Mouse (Mus musculus) urinary bladder, postnatal 14 days (tissue): ENCODE data around the gene Clmn.

Source experiments
- DNase-seq: peaks from one replicate; pipeline ENCODE4 v3.0.0; 2021; ENCODE audit warnings: low spot score

Gene Clmn

GRCm38 (mm10) chr12:104864439-104865165, at the start of gene Clmn:
Clmn (minus strand) TSS chr12:104865076.
- peak; percentile 33 for DNase-seq

- DNase-seq = no peak
Observed at GRCm38 (mm10) chr12:104912990-104913389, 48.1 kb upstream of the Clmn start.

GRCm38 (mm10) chr12:104912281-104912933, 47.5 kb upstream of the Clmn start:
- no peak for DNase-seq

DNA sequence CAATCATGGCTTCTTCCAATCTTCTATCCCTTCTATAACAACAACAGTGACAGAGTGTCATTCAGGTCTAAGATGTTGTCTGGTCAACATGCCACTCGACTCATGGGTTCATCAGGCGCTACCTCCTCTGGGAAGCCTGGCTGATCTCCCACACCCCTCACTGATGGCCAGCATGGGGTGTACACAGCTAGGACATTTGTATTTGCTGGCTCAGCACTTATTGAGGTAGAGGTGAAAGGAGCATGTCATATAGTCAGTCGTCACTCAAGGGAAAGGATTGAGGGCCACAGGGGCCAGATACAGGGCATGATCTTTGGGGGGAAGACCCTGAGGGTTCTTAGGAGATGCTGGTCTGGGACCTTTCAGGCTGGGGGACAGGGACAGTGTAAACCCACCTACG, 44.9 kb upstream of the Clmn start:
- no peak for DNase-seq

GRCm38 (mm10) chr12:104908986-104909385, 44.1 kb upstream of the Clmn start:
- DNase-seq = no peak

DNA sequence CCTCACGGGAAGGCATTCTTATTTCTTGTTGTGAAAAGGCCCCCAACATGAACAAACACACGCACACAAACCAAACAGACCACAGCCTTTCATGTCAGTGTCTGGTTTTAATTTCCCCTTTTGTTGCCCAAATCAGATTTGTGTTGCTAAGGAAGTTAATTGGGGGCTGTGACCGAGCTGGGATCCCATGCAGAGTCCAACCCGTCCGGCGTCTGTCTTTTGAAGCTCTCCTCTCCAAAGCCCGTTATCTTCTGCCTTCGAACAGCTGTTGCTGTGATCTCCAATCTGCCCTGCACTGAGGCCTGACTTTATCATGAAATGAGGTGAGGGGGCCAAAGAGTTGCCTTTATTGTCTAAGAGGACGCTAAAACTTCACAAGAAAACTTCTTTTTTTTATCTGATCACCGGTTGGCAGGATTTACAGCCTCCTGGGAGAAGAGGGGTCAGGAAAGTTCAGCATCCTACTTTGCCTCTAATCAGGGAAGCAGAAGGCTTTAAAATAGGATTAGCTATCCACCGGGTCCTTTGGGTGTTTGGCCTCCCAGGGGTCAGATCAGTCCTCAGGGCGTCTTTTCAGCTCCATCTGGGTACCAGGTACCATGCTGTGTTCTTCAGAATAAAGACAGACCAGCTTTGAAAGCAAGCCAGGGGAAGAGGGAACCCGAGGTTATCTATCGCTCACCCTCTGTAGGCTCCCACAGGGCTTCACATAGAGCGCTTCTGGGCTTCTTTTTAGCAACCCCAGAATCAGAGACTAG, 43.3 kb upstream of the Clmn start:
- DNase-seq = no peak

DNA sequence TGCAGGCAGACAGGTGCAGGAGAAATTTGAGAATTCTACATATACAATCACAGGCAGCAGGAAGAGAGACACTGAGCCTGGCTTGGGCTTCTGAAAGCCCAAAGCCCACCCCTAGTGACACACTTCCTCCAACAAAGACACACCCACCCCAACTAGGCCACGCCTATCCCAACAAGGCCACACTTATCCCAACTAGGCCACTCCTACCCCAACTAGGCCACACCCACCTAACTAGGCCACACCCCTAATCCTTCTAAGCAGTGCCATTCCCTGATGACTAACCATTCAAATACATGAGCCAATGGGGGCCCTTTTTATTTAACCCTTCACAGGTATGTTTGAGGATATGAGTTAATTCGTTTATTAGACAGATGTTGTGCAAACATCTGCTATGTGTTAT, 42.3 kb upstream of the Clmn start:
- no peak for DNase-seq

DNA sequence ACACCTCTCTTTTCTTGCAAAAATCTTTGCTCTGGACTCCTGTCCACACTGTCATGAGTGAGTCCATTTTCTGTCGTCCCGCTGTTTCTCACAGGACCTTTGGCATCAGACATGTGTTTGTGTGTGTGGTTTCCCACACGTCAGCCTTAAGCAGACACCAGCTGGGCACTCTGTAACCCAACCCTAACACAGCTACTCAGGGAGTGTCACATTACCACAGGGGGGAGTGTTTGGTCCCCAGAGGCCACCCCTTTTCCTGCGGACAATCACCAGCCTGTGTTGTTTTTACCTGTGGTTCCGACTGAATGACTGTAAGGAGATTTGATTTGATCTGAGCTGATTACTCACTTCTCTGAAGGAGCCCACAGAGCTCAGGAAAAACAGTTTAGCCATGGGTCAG, 39.3 kb upstream of the Clmn start:
- DNase-seq = peak; percentile 28

DNA sequence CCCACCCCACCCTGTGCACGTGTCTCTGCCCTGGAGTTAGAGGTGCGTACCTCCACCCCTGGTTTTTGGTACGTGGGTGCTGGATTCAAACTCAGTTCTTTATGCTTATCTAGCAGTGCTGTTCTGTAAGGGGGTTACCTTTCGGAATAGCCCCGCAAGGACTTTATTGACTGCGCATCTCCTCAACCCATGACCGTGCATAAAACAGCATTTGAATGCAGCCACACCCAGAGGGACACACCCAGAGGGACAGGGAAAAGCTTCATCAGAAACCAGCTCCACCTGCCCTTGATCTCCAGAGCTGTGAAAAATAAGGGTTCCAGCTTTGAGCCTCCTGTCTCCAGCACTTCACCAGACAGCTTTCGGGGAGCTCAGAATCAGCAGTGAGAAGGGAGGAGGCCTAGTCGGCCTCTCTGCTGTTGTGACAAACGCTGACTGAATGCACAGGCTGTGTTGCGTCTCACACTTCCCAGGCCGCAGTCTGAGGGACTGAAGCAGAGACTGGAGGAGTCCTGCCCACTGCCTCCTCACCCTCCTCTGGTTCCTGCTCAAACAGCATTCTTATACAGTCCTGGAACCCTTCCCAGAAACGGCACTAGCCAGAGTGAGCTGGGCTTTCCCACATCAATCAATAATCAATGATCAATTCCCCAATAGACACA, 37.6 kb upstream of the Clmn start:
- no peak for DNase-seq

DNA sequence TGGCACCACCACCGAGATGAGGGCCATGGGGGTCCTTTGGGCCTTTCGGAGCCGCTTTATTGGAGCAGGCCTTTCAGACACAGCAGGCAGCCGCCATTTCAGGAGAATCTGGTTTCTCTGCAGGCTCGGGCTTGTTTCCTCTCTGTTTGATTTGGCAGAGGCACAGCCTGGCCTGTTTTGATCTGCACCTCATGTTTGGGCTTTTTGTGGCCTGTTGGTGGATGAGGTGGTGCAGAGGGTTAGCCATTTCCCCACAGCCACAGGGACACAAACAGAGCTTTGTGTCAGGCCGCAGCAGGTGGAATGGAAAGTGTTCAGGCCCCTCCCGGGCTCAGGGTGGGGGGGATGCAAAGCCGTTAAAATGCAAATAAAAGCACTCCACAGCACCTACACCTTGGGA, 36.4 kb upstream of the Clmn start:
- peak; percentile 62 for DNase-seq

DNA sequence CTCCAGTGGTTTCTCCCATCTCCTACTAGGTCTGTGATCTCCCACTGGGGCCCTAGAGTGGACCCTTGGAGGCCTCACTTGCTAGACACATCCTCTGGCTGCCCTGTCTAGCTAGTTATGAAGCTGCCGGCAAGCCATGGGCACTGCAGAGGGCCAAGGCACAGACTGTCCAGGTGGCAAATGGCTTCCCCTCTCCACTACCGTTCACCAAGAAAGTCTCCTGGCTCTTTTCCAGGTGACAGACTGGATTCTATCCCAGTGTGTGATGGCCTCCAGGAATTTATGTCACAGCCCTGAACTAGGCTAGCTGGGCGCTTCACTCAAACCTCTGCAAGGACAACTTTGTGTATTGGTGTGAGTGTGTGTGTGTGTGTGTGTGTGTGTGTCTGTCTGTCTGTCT, 35.0 kb upstream of the Clmn start:
- DNase-seq = no peak

DNA sequence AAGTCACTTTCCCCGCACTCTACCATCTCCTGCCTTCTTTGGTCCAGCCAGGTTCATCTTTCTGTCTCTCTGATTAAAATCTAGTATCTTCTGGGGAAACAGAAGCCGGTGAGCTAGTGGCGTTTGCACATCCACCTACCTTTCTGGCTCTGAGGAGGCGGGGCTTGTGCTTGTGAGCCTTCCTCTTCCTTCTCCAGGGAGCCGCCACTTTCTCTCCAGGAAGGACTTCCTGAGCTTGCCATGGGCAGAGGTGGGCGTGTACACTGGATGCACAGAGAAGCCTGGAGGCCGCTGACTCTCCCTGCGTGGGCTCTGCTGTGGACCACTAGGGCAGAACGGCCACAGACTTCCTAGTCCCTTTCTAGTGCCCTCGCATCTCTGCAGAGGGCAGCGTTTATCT, 34.3 kb upstream of the Clmn start:
- DNase-seq = peak; percentile 31

- no peak for DNase-seq
Observed at GRCm38 (mm10) chr12:104898718-104899117, 33.8 kb upstream of the Clmn start.

DNA sequence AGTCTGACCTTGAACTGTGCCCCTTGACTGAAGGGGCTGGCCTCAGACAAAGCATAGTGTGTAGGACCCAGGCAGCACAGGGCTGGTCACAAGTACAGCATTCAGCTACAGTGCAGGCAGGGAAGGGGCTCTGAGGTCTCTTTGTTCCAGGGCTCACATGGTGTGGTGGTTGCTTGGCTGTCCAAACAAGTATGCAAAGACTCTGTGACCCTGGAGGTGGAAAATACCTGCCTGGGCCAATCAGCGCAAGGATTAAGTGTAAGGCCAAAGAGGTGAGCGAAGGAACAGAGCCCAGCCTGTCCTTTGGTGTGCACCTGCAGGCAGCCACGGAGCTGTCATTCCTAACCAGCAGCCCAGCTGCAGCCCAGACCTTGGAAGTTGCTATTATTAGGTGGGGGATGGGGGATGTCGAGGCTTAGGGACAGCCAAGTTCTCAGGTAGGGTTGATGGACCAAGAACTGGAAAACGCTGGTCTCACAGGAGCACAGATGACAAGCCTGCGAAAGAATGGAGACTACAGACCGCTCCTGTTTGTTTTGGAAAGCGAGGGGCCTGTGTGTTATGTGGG, 32.3 kb upstream of the Clmn start:
- no peak for DNase-seq

GRCm38 (mm10) chr12:104896640-104897039, 31.8 kb upstream of the Clmn start:
- DNase-seq = peak; percentile 13

GRCm38 (mm10) chr12:104892245-104892644, 27.4 kb upstream of the Clmn start:
- no peak for DNase-seq

GRCm38 (mm10) chr12:104890066-104890465, 25.2 kb upstream of the Clmn start:
- no peak for DNase-seq

GRCm38 (mm10) chr12:104886104-104886503, 21.2 kb upstream of the Clmn start:
- DNase-seq = no peak

GRCm38 (mm10) chr12:104882533-104882932, 17.7 kb upstream of the Clmn start:
- DNase-seq = no peak

DNA sequence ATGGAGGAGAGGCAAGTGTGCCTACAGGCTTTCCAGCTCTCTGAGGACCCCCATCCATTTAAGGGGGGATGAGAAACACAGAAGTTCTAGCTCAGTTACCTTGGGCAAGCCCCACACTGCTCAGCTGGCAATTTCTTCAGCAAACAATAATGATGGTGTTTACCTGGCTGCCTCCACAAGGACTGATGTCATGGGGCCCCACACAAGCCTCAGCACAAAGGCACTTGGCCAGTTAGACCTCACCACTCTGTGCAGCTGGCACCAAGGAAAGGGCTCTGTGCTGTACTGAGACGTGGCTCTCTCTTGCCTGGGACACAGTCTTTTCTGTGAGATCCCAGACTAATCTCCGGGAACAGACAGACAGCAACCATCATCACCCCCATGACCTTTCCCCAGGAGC, 17.2 kb upstream of the Clmn start:
- DNase-seq = no peak

- no peak for DNase-seq
Observed at GRCm38 (mm10) chr12:104881518-104882060, 16.7 kb upstream of the Clmn start.

- no peak for DNase-seq
Observed at GRCm38 (mm10) chr12:104880367-104880766, 15.5 kb upstream of the Clmn start.
